ENCODE assay signal across 8 mouse cellular contexts in genomic region chr11:88863904-88864457, GRCm38 (mm10). TPM values are rescaled to one million over a fixed set of nuclear protein-coding genes. Genes with fewer than 3 reads are reported as not detected.
DNase-seq lines count a peak whose midpoint lies in the region; ATAC-seq and TF ChIP-seq lines count a peak whose summit lies in the region.

No protein-coding gene starts in this region.

- peak overlapping the region; percentile 99 for H3K4me2 ChIP-seq in embryonic facial prominence, embryonic 11.5 days (ENCODE audit: low read depth, low read length)
- peak overlapping the region; percentile 94 for H3K4me2 ChIP-seq in heart, embryonic 14.5 days (ENCODE audit: low read length)
- peak overlapping the region; percentile 90 for H3K4me2 ChIP-seq in stomach, embryonic 14.5 days (replicated peaks; ENCODE audit: low read depth, low read length)

- H3K4me1 ChIP-seq in G1E (ENCODE audit: insufficient read depth, low read depth, low read length) = peaks cover 40% of the 10 kb centered on the region
- H3K4me1 ChIP-seq in embryonic facial prominence, embryonic 11.5 days (ENCODE audit: control insufficient read depth, insufficient read depth, low read length) = peaks cover 7% of the 10 kb centered on the region
- H3K4me1 ChIP-seq in heart, embryonic 14.5 days (ENCODE audit: control insufficient read depth in 2 of 2, insufficient read depth in 2 of 2, low read length in 2 of 2) = peaks cover 8 to 31% of the 10 kb centered on the region in 2 experiments
- peaks cover 7% of the 10 kb centered on the region; the same call in 1 of the 2 replicates for H3K4me1 ChIP-seq in stomach, embryonic 14.5 days (ENCODE audit: control insufficient read depth, insufficient read depth, low read length)

- WGBS in embryonic facial prominence, embryonic 11.5 days = under 1% methylated on average over 41 of the region's 49 CpGs
- 1% methylated on average over 45 of the region's 49 CpGs for WGBS in heart, embryonic 14.5 days
- WGBS in stomach, embryonic 14.5 days = 0% methylated on average over 48 of the region's 49 CpGs

- no peak for TF ChIP-seq CTCF in G1E (IDR thresholded peaks at IDR 0.05; ENCODE audit: low read depth, low read length)

- H3K4me3 ChIP-seq in G1E (ENCODE audit: low read depth, low read length) = peak overlapping the region; percentile 81
- H3K4me3 ChIP-seq in embryonic facial prominence, embryonic 11.5 days (ENCODE audit: low read depth, low read length) = peak overlapping the region; percentile 69
- H3K4me3 ChIP-seq in heart, embryonic 14.5 days (ENCODE audit: control insufficient read depth in 1 of 2, insufficient read depth in 1 of 2, low read depth in 1 of 2, low read length in 2 of 2) = peak overlapping the region; percentile 74 to 87
- peak overlapping the region; percentile 80 for H3K4me3 ChIP-seq in stomach, embryonic 14.5 days (ENCODE audit: low read depth, low read length)

- no peaks in the 10 kb centered on the region for H3K9me3 ChIP-seq in G1E (replicated peaks)
- H3K9me3 ChIP-seq in embryonic facial prominence, embryonic 11.5 days (replicated peaks; ENCODE audit: control insufficient read depth, low read length) = no peaks in the 10 kb centered on the region
- H3K9me3 ChIP-seq in heart, embryonic 14.5 days (ENCODE audit: control insufficient read depth, low read length) = no peaks in the 10 kb centered on the region
- no peaks in the 10 kb centered on the region for H3K9me3 ChIP-seq in stomach, embryonic 14.5 days (ENCODE audit: control insufficient read depth, low read depth, low read length)

- H3K9ac ChIP-seq in embryonic facial prominence, embryonic 11.5 days (replicated peaks; ENCODE audit: low read length) = peak overlapping the region; percentile 65
- peak overlapping the region; percentile 93 for H3K9ac ChIP-seq in heart, embryonic 14.5 days (ENCODE audit: low read length)
- peak overlapping the region; percentile 43 for H3K9ac ChIP-seq in stomach, embryonic 14.5 days (replicated peaks; ENCODE audit: low read depth, low read length)

- peaks cover 23% of the 10 kb centered on the region for H3K36me3 ChIP-seq in G1E (replicated peaks)
- no peaks in the 10 kb centered on the region for H3K36me3 ChIP-seq in embryonic facial prominence, embryonic 11.5 days (replicated peaks; ENCODE audit: control insufficient read depth, insufficient read depth, low read depth, low read length)
- H3K36me3 ChIP-seq in heart, embryonic 14.5 days (ENCODE audit: control insufficient read depth, insufficient read depth, low read length) = no peaks in the 10 kb centered on the region
- no peaks in the 10 kb centered on the region for H3K36me3 ChIP-seq in stomach, embryonic 14.5 days (ENCODE audit: control insufficient read depth, insufficient read depth, low read length)

- peak; percentile 73 to 91 for DNase-seq in adrenal gland, adult (ENCODE audit: inconsistent age in 2 of 2, low spot score in 1 of 2)
- no peak for DNase-seq in adrenal gland, postnatal 4 days (ENCODE audit: low spot score in 2 of 2)
- peak; percentile 64 for DNase-seq in G1E (ENCODE audit: low spot score)
- DNase-seq in embryonic facial prominence, embryonic 11.5 days (ENCODE audit: low spot score) = peak; percentile 48
- peak; percentile 73 for DNase-seq in kidney, postnatal 14 days
- DNase-seq in lung, postnatal 36 days = peak; percentile 46

- H3K27me3 ChIP-seq in G1E (ENCODE audit: insufficient read depth, low read length) = peaks cover 15% of the 10 kb centered on the region
- no peaks in the 10 kb centered on the region for H3K27me3 ChIP-seq in embryonic facial prominence, embryonic 11.5 days (ENCODE audit: control insufficient read depth, insufficient read depth, low read length)
- no peaks in the 10 kb centered on the region for H3K27me3 ChIP-seq in heart, embryonic 14.5 days (ENCODE audit: control insufficient read depth, insufficient read depth, low read length)
- no peaks in the 10 kb centered on the region for H3K27me3 ChIP-seq in stomach, embryonic 14.5 days (ENCODE audit: control insufficient read depth, insufficient read depth, low read length)

- no peak for ATAC-seq in G1E (ENCODE audit: extremely low read depth, insufficient number of reproducible peaks, low FRiP score, poor library complexity, severe bottlenecking)
- peak; percentile 41 for ATAC-seq in embryonic facial prominence, embryonic 11.5 days (replicated peaks; ENCODE audit: insufficient number of reproducible peaks, low FRiP score, low TSS enrichment, low read depth)
- ATAC-seq in heart, embryonic 14.5 days (ENCODE audit: insufficient number of reproducible peaks, insufficient read depth, low FRiP score, low read depth) = peak; percentile 35; the same call in 1 of the 2 replicates
- ATAC-seq in stomach, embryonic 14.5 days (ENCODE audit: insufficient number of reproducible peaks, insufficient read depth, low FRiP score, low read depth) = peak; percentile 29

- H3K27ac ChIP-seq in embryonic facial prominence, embryonic 11.5 days (replicated peaks; ENCODE audit: low read depth, low read length) = no peak overlapping the region; the same call in 1 of the 2 replicates
- H3K27ac ChIP-seq in heart, embryonic 14.5 days (replicated peaks in 1 of 2; ENCODE audit: control insufficient read depth in 1 of 2, insufficient read depth in 1 of 2, low read depth in 2 of 2, low read length in 2 of 2) = peak overlapping the region; percentile 69 to 90
- H3K27ac ChIP-seq in stomach, embryonic 14.5 days (ENCODE audit: low read length) = peak overlapping the region; percentile 58; the same call in 1 of the 2 replicates

RNA-seq across cellular contexts. Expression of gene Akap1, which starts 0.4 kb away (rescaled TPM):
- 100 to 1,000 TPM in 1 of 2 experiments, 10 to 100 TPM in 1; 94.3 to 101 TPM for total RNA-seq in adrenal gland, postnatal 4 days (2021)
- total RNA-seq in G1E (2014; fragmentation: Nextera tagmentation) (9.1 and 12.0 TPM in 2 replicates), G1E (2017) (16.7 and 18.8 TPM in 2 replicates)
- 8.4 and 10.9 TPM in 2 replicates for polyA plus RNA-seq in G1E (2012)
- polyA plus RNA-seq in embryonic facial prominence, embryonic 11.5 days (2014; fragmentation: Nextera tagmentation; extraction: Ambion mirVana) = 9.6 and 12.3 TPM in 2 replicates
- 40.5 and 42.0 TPM in 2 replicates for polyA plus RNA-seq in heart, embryonic 14.5 days (2014; fragmentation: Nextera tagmentation; extraction: Ambion mirVana)
- 20.6 and 23.9 TPM in 2 replicates for polyA plus RNA-seq in stomach, embryonic 14.5 days (2014; fragmentation: Nextera tagmentation; extraction: Ambion mirVana)

Comparison
In these comparisons a context has a peak if more than half of its experiments do, and no peak if none do; other contexts are left out.
1. DNase-seq: peak in adrenal gland, adult (2 of 2), G1E (single experiment), embryonic facial prominence, embryonic 11.5 days (single experiment), kidney, postnatal 14 days (single experiment) and lung, postnatal 36 days (single experiment); none in adrenal gland, postnatal 4 days (0 of 2).
2. H3K9ac ChIP-seq: peak in every context shown above with its lines; median percentile 93 in heart, embryonic 14.5 days; 65 in embryonic facial prominence, embryonic 11.5 days; 43 in stomach, embryonic 14.5 days.
3. Peak in every context shown above with its lines, with median percentiles within 50 percentile points of each other: H3K4me3 ChIP-seq and H3K4me2 ChIP-seq.